In the genomic region with DNA sequence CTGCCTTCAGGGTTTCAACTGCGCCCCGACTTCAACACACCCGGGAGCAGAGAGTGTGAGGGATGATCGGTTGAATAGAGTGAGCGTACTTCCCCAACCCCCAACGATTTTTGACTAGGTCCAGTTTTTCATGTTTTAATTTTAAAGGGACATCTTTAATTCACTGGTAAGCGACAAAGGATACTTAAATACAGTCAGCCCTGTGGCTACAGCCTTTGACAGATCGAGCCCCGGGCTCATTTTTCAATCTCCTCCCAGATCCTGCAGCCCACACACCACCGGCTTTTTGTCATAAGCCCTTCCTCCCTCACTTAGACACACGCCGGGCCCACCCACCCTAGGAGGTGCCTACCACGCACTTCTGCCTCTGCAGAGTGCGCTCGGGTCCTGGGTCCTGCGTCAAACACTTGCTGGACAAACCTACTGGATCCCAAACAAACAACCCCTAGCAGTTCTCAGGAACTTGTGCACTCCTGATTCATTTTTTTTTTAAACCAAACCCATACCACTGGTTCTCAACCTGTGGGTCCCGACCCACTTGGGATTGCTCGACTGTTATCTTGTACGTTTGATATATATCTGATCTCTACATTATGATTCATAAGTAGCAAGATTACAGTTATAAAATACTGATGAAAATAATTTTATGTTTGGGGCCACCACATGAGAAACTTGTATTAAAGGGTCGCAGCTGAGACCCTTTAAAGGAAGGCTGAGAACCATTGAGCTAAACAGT, we compare ENCODE assay signal across 8 mouse cellular contexts. TPM values are rescaled to one million over a fixed set of nuclear protein-coding genes. Genes with fewer than 3 reads are reported as not detected.
DNase-seq lines count a peak whose midpoint lies in the region; ATAC-seq and TF ChIP-seq lines count a peak whose summit lies in the region.

No protein-coding gene starts in this region.

- H3K4me1 ChIP-seq in lung, embryonic 15.5 days = peaks cover 18% of the 10 kb centered on the region
- H3K4me1 ChIP-seq in cortical plate, adult 2 months (ENCODE audit: control insufficient read depth, insufficient read depth, low read length) = no peaks in the 10 kb centered on the region; the same call in 1 of the 2 replicates
- peaks cover 13% of the 10 kb centered on the region for H3K4me1 ChIP-seq in hindbrain, embryonic 14.5 days (replicated peaks; ENCODE audit: control insufficient read depth, insufficient read depth, low read length)
- H3K4me1 ChIP-seq in stomach, embryonic 14.5 days (ENCODE audit: control insufficient read depth, insufficient read depth, low read length) = peaks cover 8% of the 10 kb centered on the region; the same call in 1 of the 2 replicates

- peak; percentile 41; the same call in 1 of the 2 replicates for ATAC-seq in lung, embryonic 15.5 days (ENCODE audit: borderline replicate concordance, extremely low read depth, low FRiP score, low TSS enrichment)
- peak; percentile 49 for ATAC-seq in hindbrain, embryonic 14.5 days (ENCODE audit: low FRiP score)
- ATAC-seq in megakaryocyte, adult 5-6 weeks (ENCODE audit: poor library complexity, severe bottlenecking) = peak; percentile 18
- ATAC-seq in stomach, embryonic 14.5 days (ENCODE audit: insufficient number of reproducible peaks, insufficient read depth, low FRiP score, low read depth) = no peak; the same call in 1 of the 2 replicates

- peak overlapping the region; percentile 98 for H3K4me2 ChIP-seq in lung, embryonic 15.5 days
- H3K4me2 ChIP-seq in hindbrain, embryonic 14.5 days (replicated peaks) = peak overlapping the region; percentile 97
- peak overlapping the region; percentile 100 for H3K4me2 ChIP-seq in stomach, embryonic 14.5 days (replicated peaks; ENCODE audit: low read depth, low read length)

- DNase-seq in lung, postnatal 4 days = no peak
- no peak for DNase-seq in hindbrain, embryonic 14.5 days (ENCODE audit: low spot score)
- no peak for DNase-seq in gastrocnemius, postnatal 36 days
- DNase-seq in layer of hippocampus, adult 8-10 months (ENCODE audit: low spot score in 2 of 2) = no peak

- peaks cover 41% of the 10 kb centered on the region for H3K27me3 ChIP-seq in lung, embryonic 15.5 days
- peaks cover 37% of the 10 kb centered on the region for H3K27me3 ChIP-seq in hindbrain, embryonic 14.5 days (ENCODE audit: control insufficient read depth, insufficient read depth, low read length)
- H3K27me3 ChIP-seq in stomach, embryonic 14.5 days (ENCODE audit: control insufficient read depth, insufficient read depth, low read length) = no peaks in the 10 kb centered on the region

- H3K9ac ChIP-seq in lung, embryonic 15.5 days = peak overlapping the region; percentile 61
- peak overlapping the region; percentile 80 for H3K9ac ChIP-seq in hindbrain, embryonic 14.5 days
- H3K9ac ChIP-seq in stomach, embryonic 14.5 days (replicated peaks; ENCODE audit: low read depth, low read length) = peak overlapping the region; percentile 73

- intact Hi-C loops in gastrocnemius, postnatal 36 days (cut with DNase I) = no loop called here

- no peak for TF ChIP-seq CTCF in cortical plate, adult 2 months (IDR thresholded peaks at IDR 0.05; ENCODE audit: extremely low read depth, insufficient read depth, low read length)

- 0 out of 2 replicates have a peak overlapping the region, but pooled peaks have one; percentile 33 for H3K27ac ChIP-seq in lung, embryonic 15.5 days
- H3K27ac ChIP-seq in cortical plate, adult 2 months (ENCODE audit: insufficient read depth, low read length) = no peak overlapping the region
- H3K27ac ChIP-seq in hindbrain, embryonic 14.5 days = 0 out of 2 replicates have a peak overlapping the region, but pooled peaks have one; percentile 14
- H3K27ac ChIP-seq in stomach, embryonic 14.5 days (ENCODE audit: low read length) = no peak overlapping the region; the same call in 1 of the 2 replicates

- WGBS in lung, embryonic 15.5 days = 3% methylated on average over 20 of the region's 20 CpGs
- WGBS in hindbrain, embryonic 14.5 days = 3% methylated on average over 20 of the region's 20 CpGs
- 3% methylated on average over 20 of the region's 20 CpGs for WGBS in stomach, embryonic 14.5 days

- H3K9me3 ChIP-seq in lung, embryonic 15.5 days = no peaks in the 10 kb centered on the region
- H3K9me3 ChIP-seq in hindbrain, embryonic 14.5 days (ENCODE audit: control insufficient read depth, low read length) = no peaks in the 10 kb centered on the region
- H3K9me3 ChIP-seq in stomach, embryonic 14.5 days (ENCODE audit: control insufficient read depth, low read depth, low read length) = no peaks in the 10 kb centered on the region

- no peaks in the 10 kb centered on the region for H3K36me3 ChIP-seq in lung, embryonic 15.5 days
- no peaks in the 10 kb centered on the region for H3K36me3 ChIP-seq in hindbrain, embryonic 14.5 days (replicated peaks; ENCODE audit: control insufficient read depth, insufficient read depth)
- no peaks in the 10 kb centered on the region for H3K36me3 ChIP-seq in stomach, embryonic 14.5 days (ENCODE audit: control insufficient read depth, insufficient read depth, low read length)

- no peak for TF ChIP-seq POLR2A in cortical plate, adult 2 months (IDR thresholded peaks at IDR 0.05; ENCODE audit: extremely low read depth, insufficient read depth, low read length)

- H3K4me3 ChIP-seq in lung, embryonic 15.5 days = peak overlapping the region; percentile 75
- H3K4me3 ChIP-seq in cortical plate, adult 2 months (ENCODE audit: insufficient read depth, low read length) = peak overlapping the region; percentile 38; the same call in 1 of the 2 replicates
- peak overlapping the region; percentile 71 for H3K4me3 ChIP-seq in hindbrain, embryonic 14.5 days (replicated peaks; ENCODE audit: low read length)
- peak overlapping the region; percentile 58 for H3K4me3 ChIP-seq in stomach, embryonic 14.5 days (ENCODE audit: low read depth, low read length)

RNA-seq across cellular contexts. Expression of gene Myb, which starts 0.7 kb away (rescaled TPM):
- polyA plus RNA-seq in lung, embryonic 15.5 days (2015; fragmentation: Nextera tagmentation; extraction: Ambion mirVana) = 6.0 and 8.9 TPM in 2 replicates
- 0.44 and 0.56 TPM in 2 replicates for polyA plus RNA-seq in cortical plate, adult 2 months (2012; rRNA removed)
- 2.2 and 2.3 TPM in 2 replicates for polyA plus RNA-seq in hindbrain, embryonic 14.5 days (2014; fragmentation: Nextera tagmentation; extraction: Ambion mirVana)
- total RNA-seq in megakaryocyte, adult 5-6 weeks (2015) = 42.5 and 45.2 TPM in 2 replicates
- 38.3 and 50.7 TPM in 2 replicates for total RNA-seq in megakaryocyte, adult 5-6 weeks (2017)
- polyA plus RNA-seq in stomach, embryonic 14.5 days (2014; fragmentation: Nextera tagmentation; extraction: Ambion mirVana) = 4.2 and 4.9 TPM in 2 replicates
- total RNA-seq in gastrocnemius, postnatal 36 days (2021) = 1 to 10 TPM in 1 of 2 experiments, not detected in 1; 1.9 TPM
- under 1 TPM; 0.54 to 0.71 (median 0.63) TPM for total RNA-seq in layer of hippocampus, adult 8-10 months (2022)

Comparison
In these comparisons a context has a peak if more than half of its experiments do, and no peak if none do; other contexts are left out.
1. H3K27ac ChIP-seq: peak in lung, embryonic 15.5 days (single experiment) and hindbrain, embryonic 14.5 days (single experiment); none in cortical plate, adult 2 months (single experiment) and stomach, embryonic 14.5 days (single experiment).
2. Peak in every context shown above with its lines, with median percentiles within 50 percentile points of each other: H3K4me2 ChIP-seq, H3K4me3 ChIP-seq and H3K9ac ChIP-seq.